Mouse (Mus musculus) embryonic facial prominence, embryonic 15.5 days (tissue): Measurements from ENCODE around the gene Ttc4. TPM values are rescaled to one million over a fixed set of nuclear protein-coding genes. Genes with fewer than 3 reads are reported as not detected.

Source experiments
- ATAC-seq: fragments of 200-750 bp; cut with Nextera tagmentation; 2 replicates; pipeline ENCODE4 v1.8.0; 2017; ENCODE audit warnings: low read depth, moderate TSS enrichment; ENCODE audit not compliant: insufficient number of reproducible peaks, low FRiP score, low TSS enrichment
- H3K27ac ChIP-seq: fragments of 300-500 bp; sonication (generic); replicated peaks from 2 replicates; pipeline ENCODE4 v1.5.1; 2015; ENCODE audit warnings: mild to moderate bottlenecking, inconsistent platforms
- H3K27me3 ChIP-seq: fragments of 300-500 bp; sonication (generic); 2 replicates; pipeline ENCODE4 v1.6.1; 2015; ENCODE audit warnings: inconsistent platforms
- H3K36me3 ChIP-seq: fragments of 300-500 bp; sonication (generic); 2 replicates; pipeline ENCODE4 v1.6.1; 2015; ENCODE audit warnings: mild to moderate bottlenecking, inconsistent platforms
- H3K4me1 ChIP-seq: fragments of 300-500 bp; sonication (generic); 2 replicates; pipeline ENCODE4 v1.6.1; 2015; ENCODE audit warnings: inconsistent platforms
- H3K4me2 ChIP-seq: fragments of 300-500 bp; sonication (generic); replicated peaks from 2 replicates; pipeline ENCODE4 v1.6.1; 2015; ENCODE audit warnings: mild to moderate bottlenecking, inconsistent platforms
- H3K4me3 ChIP-seq: fragments of 300-500 bp; sonication (generic); replicated peaks from 2 replicates; pipeline ENCODE4 v1.5.1; 2015; ENCODE audit warnings: mild to moderate bottlenecking, inconsistent platforms
- H3K9ac ChIP-seq: fragments of 300-500 bp; sonication (generic); 2 replicates; pipeline ENCODE4 v1.6.1; 2015; ENCODE audit warnings: inconsistent platforms
- H3K9me3 ChIP-seq: fragments of 300-500 bp; sonication (generic); replicated peaks from 2 replicates; pipeline ENCODE4 v1.6.1; 2016; ENCODE audit warnings: inconsistent platforms
- WGBS: fragments of 180-500 bp; shearing (Covaris S2); methylation state at CpG from one replicate; pipeline ENCODE4 v1.1.7; 2015; 5-methylcytosine and 5-hydroxymethylcytosine counted together
- polyA plus RNA-seq: library from polyadenylated mRNA; unstranded; fragments of >200 nt; fragmentation: Nextera tagmentation; extraction: Ambion mirVana; gene quantifications from 2 replicates; pipeline ENCODE4 v1.2.1, GENCODE M21; 2015

Gene Ttc4
- polyA plus RNA-seq, 1 experiment from 2014 or later, result 102 TPM

GRCm38 (mm10) chr4:106628650-106629360 is 49.9 kb downstream of the Ttc4 start:
- no peak for ATAC-seq
- no peak overlapping the region; the same call in 1 of the 2 replicates for H3K27ac ChIP-seq
- WGBS, result 44% methylated on average over 9 of the region's 9 CpGs

GRCm38 (mm10) chr4:106627809-106628208 is 50.9 kb downstream of the Ttc4 start:
- Histone ChIP-seq H3K4me1 (peaks cover 45% of the 10 kb centered on the region), H3K27me3 (peaks cover 31% of the 10 kb centered on the region), H3K4me2 (no peak overlapping the region), H3K4me3 (no peak overlapping the region), H3K9me3 (no peaks in the 10 kb centered on the region), H3K27ac (no peak overlapping the region), H3K9ac (no peak overlapping the region), H3K36me3 (no peaks in the 10 kb centered on the region)
- WGBS, result 53% methylated on average over 5 of the region's 5 CpGs
- no peak for ATAC-seq

More at GRCm38 (mm10) chr4:106628650-106629360, 49.9 kb downstream of the Ttc4 start:
- Histone ChIP-seq H3K4me2 (no peak overlapping the region), H3K36me3 (no peaks in the 10 kb centered on the region), H3K4me3 (no peak overlapping the region), H3K4me1 (peaks cover 55% of the 10 kb centered on the region), H3K27me3 (peaks cover 21% of the 10 kb centered on the region), H3K9ac (no peak overlapping the region), H3K9me3 (no peaks in the 10 kb centered on the region)

- ATAC-seq, result no peak
- WGBS, result 89% methylated on average over 10 of the region's 10 CpGs
- H3K36me3 ChIP-seq, result no peaks in the 10 kb centered on the region
Measured at GRCm38 (mm10) chr4:106624271-106624670, 54.5 kb downstream of the Ttc4 start.

GRCm38 (mm10) chr4:106622712-106623111 is 56.0 kb downstream of the Ttc4 start:
- H3K27me3 ChIP-seq, result peaks cover 46% of the 10 kb centered on the region
- no peak for ATAC-seq
- peak overlapping the region; percentile 30 for H3K4me2 ChIP-seq
- H3K36me3 ChIP-seq, result no peaks in the 10 kb centered on the region
- H3K9me3 ChIP-seq, result no peaks in the 10 kb centered on the region
- WGBS, result 33% methylated on average over 28 of the region's 28 CpGs
- no peak overlapping the region for H3K27ac ChIP-seq
- H3K4me3 ChIP-seq, result peak overlapping the region; percentile 30
- H3K4me1 ChIP-seq, result peaks cover 12% of the 10 kb centered on the region
- H3K9ac ChIP-seq, result no peak overlapping the region

More at GRCm38 (mm10) chr4:106624271-106624670, 54.5 kb downstream of the Ttc4 start:
- Histone ChIP-seq H3K4me3 (no peak overlapping the region), H3K9me3 (no peaks in the 10 kb centered on the region), H3K9ac (no peak overlapping the region), H3K27ac (no peak overlapping the region), H3K4me1 (peaks cover 22% of the 10 kb centered on the region), H3K27me3 (peaks cover 46% of the 10 kb centered on the region), H3K4me2 (no peak overlapping the region)

- Histone ChIP-seq H3K9ac (no peak within 1 kb of the TSS), H3K4me1 (peaks cover 13% of the 10 kb centered on the region), H3K4me2 (peak within 1 kb of the TSS; percentile 30), H3K27ac (0 out of 2 replicates have a peak within 1 kb of the TSS, but pooled peaks have one; percentile 55), H3K27me3 (peaks cover 49% of the 10 kb centered on the region), H3K36me3 (no peaks in the 10 kb centered on the region), H3K9me3 (no peaks in the 10 kb centered on the region), H3K4me3 (peak within 1 kb of the TSS; percentile 30)
- ATAC-seq, result no peak
- 17% methylated on average over 16 of the region's 16 CpGs for WGBS
Measured at GRCm38 (mm10) chr4:106622030-106622493, 56.7 kb downstream of the Ttc4 start, which contains the start of gene Ttc22. Gene Ttc22, plus strand, starts transcription at chr4:106622432.

GRCm38 (mm10) chr4:106621428-106621827 is 57.3 kb downstream of the Ttc4 start:
- ATAC-seq, result no peak
- H3K9ac ChIP-seq, result no peak overlapping the region
- H3K27ac ChIP-seq, result no peak overlapping the region
- H3K36me3 ChIP-seq, result no peaks in the 10 kb centered on the region
- peaks cover 52% of the 10 kb centered on the region for H3K27me3 ChIP-seq
- no peak overlapping the region for H3K4me3 ChIP-seq
- H3K4me1 ChIP-seq, result peaks cover 16% of the 10 kb centered on the region
- no peaks in the 10 kb centered on the region for H3K9me3 ChIP-seq
- 68% methylated on average over 3 of the region's 3 CpGs for WGBS
- H3K4me2 ChIP-seq, result no peak overlapping the region

GRCm38 (mm10) chr4:106618898-106619297 is 59.8 kb downstream of the Ttc4 start:
- WGBS, result 90% methylated on average over 4 of the region's 4 CpGs
- Histone ChIP-seq H3K36me3 (no peaks in the 10 kb centered on the region), H3K4me2 (no peak overlapping the region), H3K4me1 (peaks cover 21% of the 10 kb centered on the region), H3K9ac (no peak overlapping the region), H3K27me3 (peaks cover 31% of the 10 kb centered on the region), H3K9me3 (no peaks in the 10 kb centered on the region), H3K4me3 (no peak overlapping the region), H3K27ac (no peak overlapping the region)
- no peak for ATAC-seq

GRCm38 (mm10) chr4:106617056-106617455 is 61.7 kb downstream of the Ttc4 start, which contains the start of gene Lexm:
Gene Lexm, minus strand, starts transcription at chr4:106617241.
- H3K9me3 ChIP-seq, result no peaks in the 10 kb centered on the region
- H3K4me3 ChIP-seq, result peak within 1 kb of the TSS; percentile 12; the same call in 1 of the 2 replicates
- WGBS, result 2% methylated on average over 18 of the region's 19 CpGs
- peak within 1 kb of the TSS; percentile 50 for H3K4me2 ChIP-seq
- no peaks in the 10 kb centered on the region for H3K36me3 ChIP-seq
- H3K27ac ChIP-seq, result no peak within 1 kb of the TSS
- ATAC-seq, result no peak
- H3K9ac ChIP-seq, result no peak within 1 kb of the TSS
- peaks cover 13% of the 10 kb centered on the region for H3K27me3 ChIP-seq
- H3K4me1 ChIP-seq, result peaks cover 15% of the 10 kb centered on the region

- Histone ChIP-seq H3K36me3 (no peaks in the 10 kb centered on the region), H3K4me2 (no peak overlapping the region), H3K27me3 (0 out of 2 replicates have a peak, but pooled peaks cover 5% of the 10 kb centered on the region), H3K4me1 (peaks cover 14% of the 10 kb centered on the region), H3K27ac (no peak overlapping the region), H3K9me3 (no peaks in the 10 kb centered on the region), H3K4me3 (no peak overlapping the region), H3K9ac (no peak overlapping the region)
- no peak for ATAC-seq
- WGBS, result 73% methylated on average over 12 of the region's 12 CpGs
Measured at GRCm38 (mm10) chr4:106615637-106616036, 63.1 kb downstream of the Ttc4 start.

- Histone ChIP-seq H3K27ac (no peak overlapping the region), H3K9ac (no peak overlapping the region), H3K4me2 (no peak overlapping the region), H3K4me1 (peaks cover 14% of the 10 kb centered on the region), H3K27me3 (0 out of 2 replicates have a peak, but pooled peaks cover 5% of the 10 kb centered on the region), H3K36me3 (no peaks in the 10 kb centered on the region), H3K4me3 (no peak overlapping the region), H3K9me3 (no peaks in the 10 kb centered on the region)
- WGBS, result 72% methylated on average over 9 of the region's 9 CpGs
- no peak for ATAC-seq
Measured at GRCm38 (mm10) chr4:106614881-106615280, 63.9 kb downstream of the Ttc4 start.

GRCm38 (mm10) chr4:106614180-106614797 is 64.5 kb downstream of the Ttc4 start:
- no peak overlapping the region for H3K9ac ChIP-seq
- WGBS, result 45% methylated on average over 7 of the region's 7 CpGs
- peaks cover 14% of the 10 kb centered on the region for H3K4me1 ChIP-seq
- peak; percentile 15; the same call in 1 of the 2 replicates for ATAC-seq
- no peaks in the 10 kb centered on the region for H3K36me3 ChIP-seq
- no peak overlapping the region for H3K4me2 ChIP-seq
- no peaks in the 10 kb centered on the region for H3K9me3 ChIP-seq
- H3K4me3 ChIP-seq, result no peak overlapping the region
- H3K27ac ChIP-seq, result no peak overlapping the region
- H3K27me3 ChIP-seq, result 0 out of 2 replicates have a peak, but pooled peaks cover 5% of the 10 kb centered on the region
